Mouse (Mus musculus): ENCODE data around the gene Plcl1.

GRCm38 (mm10) chr1:55500981-55501682 is 95.4 kb downstream of the Plcl1 start:
- TF ChIP-seq CTCF (IDR thresholded peaks at IDR 0.05; ENCODE audit: insufficient read depth, low read depth, low read length), result no peak
- no peak for TF ChIP-seq POLR2A (IDR thresholded peaks at IDR 0.05; ENCODE audit: insufficient read depth, low read depth, low read length)
